Mouse (Mus musculus) ES-E14 (cell line): Measurements from ENCODE around the gene Iqcf6.

ENCODE experiments used
- HCFC1 ChIP-seq: IDR thresholded peaks from 2 replicates; pipeline ENCODE4 v1.6.1; 2012; ENCODE audit warnings: low read length, inconsistent platforms, borderline replicate concordance; ENCODE audit not compliant: insufficient read depth
- ZNF384 ChIP-seq: IDR thresholded peaks from 2 replicates; pipeline ENCODE4 v1.6.1; 2012; ENCODE audit warnings: low read depth, low read length, inconsistent platforms

DNA sequence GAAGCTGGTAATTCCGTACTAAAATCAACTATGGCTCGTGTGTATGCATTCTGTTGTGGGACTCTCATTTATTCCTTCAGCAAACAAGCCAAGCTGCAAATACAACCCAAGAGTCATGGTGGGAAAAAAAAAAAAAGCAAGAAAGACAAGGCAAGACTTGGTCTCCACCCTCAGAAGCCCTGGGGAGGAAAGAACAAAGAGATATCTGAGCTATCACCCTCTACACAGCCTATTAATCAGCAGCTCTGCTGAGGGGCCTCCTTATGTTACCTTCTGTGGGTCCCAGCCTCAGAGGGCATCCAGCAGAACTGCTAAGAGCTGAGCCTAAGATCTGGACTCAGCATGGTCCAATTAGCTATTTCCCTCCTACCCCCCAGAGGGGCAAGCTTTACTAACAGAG lies 47.5 kb downstream of the Iqcf6 start:
- TF ChIP-seq HCFC1 = no peak
- no peak for TF ChIP-seq ZNF384
